23 mouse cellular contexts compared by ENCODE assay signal in the genomic region with DNA sequence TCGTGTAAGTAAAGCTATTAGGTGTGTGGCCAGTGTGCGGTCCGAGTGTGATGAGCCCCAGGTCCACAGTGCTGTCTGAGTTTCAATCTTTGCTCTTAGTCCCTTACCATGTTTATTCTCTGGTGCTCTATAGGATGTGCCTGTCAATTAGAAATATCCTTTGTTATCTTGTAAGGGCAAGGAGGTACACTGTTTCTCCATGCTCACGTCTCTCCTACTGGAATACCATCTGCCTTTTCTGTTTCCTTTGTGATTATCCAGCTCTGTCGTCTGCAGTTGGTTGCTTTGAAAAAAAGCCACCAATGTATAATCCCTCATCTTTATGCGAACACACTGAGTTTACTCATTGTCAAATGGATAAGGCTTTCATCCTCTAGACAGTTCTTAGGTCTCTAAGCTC.
DNase-seq lines count a peak whose midpoint lies in the region; ATAC-seq and TF ChIP-seq lines count a peak whose summit lies in the region.
"Had no signal": no experiment of that assay in that cellular context is flagged by ENCODE, and none has a peak within 500 bp of the region (broad histone marks: within the 10 kb centered on the region; RNA-seq: fewer than 3 reads in every experiment).

No protein-coding gene starts in this region.

- no peak for ATAC-seq in midbrain, postnatal 0 days (ENCODE audit: low FRiP score)
- peak; percentile 60; the same call in 1 of the 2 replicates for ATAC-seq in midbrain, embryonic 12.5 days (ENCODE audit: low FRiP score, low read depth)
- ATAC-seq in midbrain, embryonic 13.5 days: peak; percentile 53
- no peak for ATAC-seq in heart, embryonic 12.5 days (ENCODE audit: insufficient number of reproducible peaks, low FRiP score)
- ATAC-seq: CD4-positive, CD25-positive, alpha-beta regulatory T cell, adult 4 months; forebrain, embryonic 16.5 days; hindbrain, postnatal 0 days had no signal

- DNase-seq in midbrain, embryonic 10.5 days (ENCODE audit: low spot score): no peak
- no peak for DNase-seq in midbrain, postnatal 0 days (ENCODE audit: low spot score)
- no peak for DNase-seq in heart, adult 11 months
- DNase-seq: adrenal gland, adult 2 months; adrenal gland, postnatal 14 days; cerebellum, adult 11 months; cerebellum, adult 2 months; cerebellum, adult 9-11 months; cerebellum, postnatal 25 days; gastrocnemius, postnatal 10 days; gastrocnemius, postnatal 36 days had no signal

- no peak overlapping the region for H3K4me3 ChIP-seq in midbrain, embryonic 10.5 days
- no peak overlapping the region for H3K4me3 ChIP-seq in midbrain, postnatal 0 days (ENCODE audit: low read depth, low read length)
- no peak overlapping the region for H3K4me3 ChIP-seq in midbrain, embryonic 12.5 days
- H3K4me3 ChIP-seq in midbrain, embryonic 13.5 days (replicated peaks): no peak overlapping the region
- no peak overlapping the region for H3K4me3 ChIP-seq in heart, embryonic 12.5 days
- H3K4me3 ChIP-seq: embryonic facial prominence, embryonic 12.5 days; embryonic facial prominence, embryonic 15.5 days; heart, embryonic 15.5 days; hindbrain, embryonic 10.5 days had no signal

- no peaks in the 10 kb centered on the region for H3K9me3 ChIP-seq in midbrain, embryonic 10.5 days (replicated peaks)
- H3K9me3 ChIP-seq in midbrain, postnatal 0 days (ENCODE audit: low read length): no peaks in the 10 kb centered on the region
- no peaks in the 10 kb centered on the region for H3K9me3 ChIP-seq in midbrain, embryonic 12.5 days
- no peaks in the 10 kb centered on the region for H3K9me3 ChIP-seq in midbrain, embryonic 13.5 days
- no peaks in the 10 kb centered on the region for H3K9me3 ChIP-seq in heart, embryonic 12.5 days (replicated peaks)
- H3K9me3 ChIP-seq: embryonic facial prominence, embryonic 12.5 days; embryonic facial prominence, embryonic 15.5 days; heart, embryonic 15.5 days; hindbrain, embryonic 10.5 days had no signal

- no peak overlapping the region for H3K4me2 ChIP-seq in midbrain, postnatal 0 days (ENCODE audit: low read depth, low read length, poor library complexity, severe bottlenecking)
- no peak overlapping the region for H3K4me2 ChIP-seq in midbrain, embryonic 12.5 days (replicated peaks)
- H3K4me2 ChIP-seq in midbrain, embryonic 13.5 days (replicated peaks): no peak overlapping the region
- no peak overlapping the region for H3K4me2 ChIP-seq in heart, embryonic 12.5 days
- H3K4me2 ChIP-seq: embryonic facial prominence, embryonic 12.5 days; embryonic facial prominence, embryonic 15.5 days; heart, embryonic 11.5 days; heart, embryonic 15.5 days; hindbrain, embryonic 14.5 days had no signal

- 54% methylated on average over 6 of the region's 6 CpGs for whole genome bisulfite sequencing in midbrain, embryonic 10.5 days
- WGBS in midbrain, postnatal 0 days: 47% methylated on average over 6 of the region's 6 CpGs
- 42% methylated on average over 6 of the region's 6 CpGs for WGBS in midbrain, embryonic 12.5 days
- 38% methylated on average over 6 of the region's 6 CpGs for WGBS in midbrain, embryonic 13.5 days
- WGBS in heart, embryonic 12.5 days: 74% methylated on average over 6 of the region's 6 CpGs

- H3K4me1 ChIP-seq in midbrain, embryonic 10.5 days: peaks cover 15% of the 10 kb centered on the region
- H3K4me1 ChIP-seq in midbrain, postnatal 0 days (ENCODE audit: insufficient read depth, low read length): no peaks in the 10 kb centered on the region
- H3K4me1 ChIP-seq in midbrain, embryonic 12.5 days: peaks cover 8% of the 10 kb centered on the region; the same call in 1 of the 2 replicates
- peaks cover 11% of the 10 kb centered on the region for H3K4me1 ChIP-seq in midbrain, embryonic 13.5 days (replicated peaks)
- no peaks in the 10 kb centered on the region for H3K4me1 ChIP-seq in heart, embryonic 12.5 days (replicated peaks)
- H3K4me1 ChIP-seq: embryonic facial prominence, embryonic 15.5 days had no signal

- no peaks in the 10 kb centered on the region for H3K36me3 ChIP-seq in midbrain, embryonic 10.5 days
- H3K36me3 ChIP-seq in midbrain, postnatal 0 days (ENCODE audit: insufficient read depth, low read length): no peaks in the 10 kb centered on the region
- H3K36me3 ChIP-seq in midbrain, embryonic 12.5 days: no peaks in the 10 kb centered on the region
- H3K36me3 ChIP-seq in midbrain, embryonic 13.5 days: no peaks in the 10 kb centered on the region
- no peaks in the 10 kb centered on the region for H3K36me3 ChIP-seq in heart, embryonic 12.5 days
- H3K36me3 ChIP-seq: embryonic facial prominence, embryonic 12.5 days; embryonic facial prominence, embryonic 15.5 days; heart, embryonic 15.5 days; hindbrain, embryonic 10.5 days had no signal

- H3K9ac ChIP-seq in midbrain, postnatal 0 days (replicated peaks; ENCODE audit: low read length, poor library complexity, severe bottlenecking): no peak overlapping the region
- H3K9ac ChIP-seq in midbrain, embryonic 12.5 days (replicated peaks): no peak overlapping the region
- H3K9ac ChIP-seq in midbrain, embryonic 13.5 days (replicated peaks): no peak overlapping the region
- no peak overlapping the region for H3K9ac ChIP-seq in heart, embryonic 12.5 days
- H3K9ac ChIP-seq: embryonic facial prominence, embryonic 12.5 days; embryonic facial prominence, embryonic 15.5 days; heart, embryonic 15.5 days; hindbrain, embryonic 14.5 days had no signal

- H3K27ac ChIP-seq in midbrain, embryonic 10.5 days (replicated peaks): peak overlapping the region; percentile 76
- no peak overlapping the region for H3K27ac ChIP-seq in midbrain, postnatal 0 days (ENCODE audit: low read depth, low read length)
- H3K27ac ChIP-seq in midbrain, embryonic 12.5 days (replicated peaks): peak overlapping the region; percentile 60
- no peak overlapping the region for H3K27ac ChIP-seq in midbrain, embryonic 13.5 days
- H3K27ac ChIP-seq in heart, embryonic 12.5 days (ENCODE audit: poor library complexity, severe bottlenecking): no peak overlapping the region
- H3K27ac ChIP-seq: embryonic facial prominence, embryonic 12.5 days; embryonic facial prominence, embryonic 15.5 days; heart, embryonic 15.5 days; hindbrain, embryonic 10.5 days; hindbrain, embryonic 14.5 days; hindbrain, postnatal 0 days had no signal

- no peaks in the 10 kb centered on the region for H3K27me3 ChIP-seq in midbrain, embryonic 10.5 days (ENCODE audit: low read depth, poor library complexity, severe bottlenecking)
- H3K27me3 ChIP-seq in midbrain, postnatal 0 days (ENCODE audit: insufficient read depth, low read length): no peaks in the 10 kb centered on the region
- H3K27me3 ChIP-seq in midbrain, embryonic 12.5 days: no peaks in the 10 kb centered on the region
- H3K27me3 ChIP-seq in midbrain, embryonic 13.5 days: no peaks in the 10 kb centered on the region
- no peaks in the 10 kb centered on the region for H3K27me3 ChIP-seq in heart, embryonic 12.5 days (replicated peaks)
- H3K27me3 ChIP-seq: embryonic facial prominence, embryonic 12.5 days; embryonic facial prominence, embryonic 15.5 days; heart, embryonic 15.5 days had no signal

- no peak for TF ChIP-seq CTCF in midbrain, postnatal 0 days (IDR thresholded peaks at IDR 0.05)

Comparison
In these comparisons a context has a peak if more than half of its experiments do, and no peak if none do; other contexts are left out.
1. H3K27ac ChIP-seq: peak in midbrain, embryonic 10.5 days (single experiment) and midbrain, embryonic 12.5 days (single experiment); none in midbrain, postnatal 0 days (single experiment), midbrain, embryonic 13.5 days (single experiment) and heart, embryonic 12.5 days (single experiment).
2. ATAC-seq: peak in midbrain, embryonic 12.5 days (single experiment) and midbrain, embryonic 13.5 days (single experiment); none in midbrain, postnatal 0 days (single experiment) and heart, embryonic 12.5 days (single experiment).